Mouse (Mus musculus) mouse embryonic stem cell (cell line): Measurements from ENCODE around the gene Gm5678.

Experiments
- in situ Hi-C, 2 experiments: fragments of 300-500 bp; cut with MboI; formaldehyde crosslinking; loops; 1 replicate in 1 of 2; 3 replicates in 1 of 2; pipeline ENCODE4 v1.14.3; 2019 to 2020; ENCODE audit warnings: low sequenced_read_pairs in 2 of 2, low pct_unique_long_range_greater_than_20kb in 1 of 2, mixed read lengths in 1 of 2; ENCODE audit not compliant: unreplicated experiment in 1 of 2

The Gm5678 gene

DNA sequence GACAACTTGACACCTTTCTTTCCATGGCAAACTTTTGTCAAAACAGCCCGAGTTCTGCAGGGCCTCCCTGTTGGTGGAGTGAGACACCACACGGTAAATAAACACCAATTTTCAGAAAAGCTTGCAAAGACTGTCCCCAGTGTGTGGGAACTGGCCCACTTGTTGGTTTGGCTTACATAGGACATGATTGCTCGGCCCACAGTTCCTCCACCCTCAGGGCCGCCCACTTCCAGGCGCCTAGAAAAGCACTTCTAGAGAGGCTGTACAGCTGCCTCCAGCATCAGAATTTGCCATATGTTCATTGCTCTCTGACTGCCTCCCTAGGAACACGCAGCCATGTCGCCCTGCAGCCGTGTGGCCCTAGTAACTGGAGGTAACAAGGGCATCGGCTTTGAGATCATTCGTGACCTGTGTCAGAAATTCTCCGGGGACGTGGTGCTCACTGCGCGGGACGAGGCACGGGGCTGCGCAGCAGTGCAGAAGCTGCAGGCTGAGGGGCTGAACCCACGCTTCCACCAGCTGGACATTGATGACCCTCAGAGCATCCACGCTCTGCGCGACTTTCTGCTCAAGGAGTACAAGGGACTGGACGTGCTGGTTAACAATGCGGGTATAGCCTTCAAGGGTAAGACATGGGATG, at the start of gene Gm5678:
TSS of gene Gm5678 (plus strand) at position 337 of the 640 bp plus-strand sequence.
- in situ Hi-C loops = no loop called here

GRCm38 (mm10) chr16:93578346-93579005, 49.4 kb upstream of the Gm5678 start:
- in situ Hi-C loops = no loop called here

- in situ Hi-C loops = no loop called here
These were observed 46.8 kb upstream of the Gm5678 start for GRCm38 (mm10) chr16:93581125-93581524.

DNA sequence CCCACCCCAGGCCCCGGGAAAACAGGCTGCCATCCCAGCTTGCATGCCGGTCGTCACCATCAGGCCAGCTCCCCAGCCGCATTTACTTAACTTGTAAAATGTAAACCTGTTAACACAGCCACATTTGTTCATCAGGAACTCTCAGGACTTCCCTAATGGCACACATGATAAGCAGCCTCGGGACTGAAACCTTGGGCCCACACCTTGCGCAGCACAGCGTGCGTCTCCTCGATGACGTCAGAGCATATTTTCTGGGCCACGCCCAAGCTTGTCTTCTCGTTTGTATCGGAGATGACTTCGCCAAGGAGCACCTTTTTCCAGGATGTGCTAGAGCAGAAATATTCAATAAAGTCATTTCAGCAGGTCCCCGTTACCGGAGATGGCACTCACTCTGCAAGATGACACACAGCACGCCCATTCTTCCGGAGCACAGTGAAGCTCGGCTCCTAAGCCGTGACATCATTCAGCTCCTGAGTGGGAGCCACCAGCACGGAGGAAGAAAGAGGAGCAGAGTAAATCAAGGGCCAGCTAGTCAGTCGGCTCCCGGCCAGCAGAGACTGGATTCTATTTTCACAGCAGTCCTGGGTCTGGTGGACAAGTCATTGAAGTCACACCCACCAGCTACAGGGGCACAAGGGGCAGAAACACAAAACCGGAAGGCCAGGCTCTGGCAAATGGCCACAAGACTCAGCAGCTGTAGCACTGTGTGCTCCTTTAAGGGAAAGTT, 42.8 kb upstream of the Gm5678 start:
- in situ Hi-C loops = no loop called here

- in situ Hi-C loops = no loop called here
These were observed 42.1 kb upstream of the Gm5678 start for GRCm38 (mm10) chr16:93585703-93586205.

GRCm38 (mm10) chr16:93586382-93586781, 41.5 kb upstream of the Gm5678 start:
- in situ Hi-C loops = no loop called here

GRCm38 (mm10) chr16:93588281-93588680, 39.6 kb upstream of the Gm5678 start:
- in situ Hi-C loops = no loop called here

- in situ Hi-C loops = no loop called here
These were observed 37.0 kb upstream of the Gm5678 start for GRCm38 (mm10) chr16:93590915-93591314.

DNA sequence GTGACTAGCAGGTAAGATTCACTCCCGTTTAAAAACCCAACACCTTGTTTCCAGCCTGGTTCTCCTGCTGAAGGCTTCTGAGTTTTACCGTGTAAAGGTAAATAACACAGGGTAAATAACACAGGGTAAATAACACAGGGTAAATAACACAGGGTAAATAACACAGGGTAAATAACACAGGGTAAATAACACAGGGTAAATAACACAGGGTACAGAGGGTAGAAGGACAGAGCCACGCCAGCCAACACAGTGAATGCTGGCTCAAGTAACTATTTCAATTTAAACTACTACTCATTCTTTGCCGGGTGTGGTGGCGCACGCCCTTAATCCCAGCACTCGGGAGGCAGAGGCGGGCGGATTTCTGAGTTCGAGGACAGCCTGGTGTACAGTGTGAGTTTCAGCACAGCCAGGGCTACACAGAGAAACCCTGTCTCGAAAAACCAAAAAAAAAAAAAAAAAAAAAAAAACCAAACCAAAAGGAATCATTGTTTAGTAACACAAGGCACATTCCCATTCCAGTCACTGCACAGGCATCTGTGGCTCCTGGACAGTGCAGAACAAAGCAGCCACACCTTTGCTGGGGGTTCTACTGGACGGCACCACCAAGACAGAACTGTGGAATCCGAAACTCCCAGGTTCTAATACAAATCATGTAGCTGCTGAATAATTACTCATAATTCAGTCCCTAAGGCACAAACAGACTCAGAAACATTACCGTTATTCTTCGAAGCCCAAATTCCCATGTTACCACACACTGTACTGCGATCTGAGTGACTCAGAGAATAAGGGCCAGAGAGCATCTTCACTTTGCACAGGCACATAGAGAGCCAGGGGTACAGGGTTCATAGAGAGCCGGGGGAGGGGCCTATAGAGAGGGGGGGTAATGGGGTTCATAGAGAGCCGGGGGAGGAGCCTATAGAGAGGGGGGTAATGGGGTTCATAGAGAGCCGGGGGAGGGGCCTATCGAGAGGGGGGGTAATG, 36.2 kb upstream of the Gm5678 start:
- in situ Hi-C loops = no loop called here

GRCm38 (mm10) chr16:93592711-93593110, 35.2 kb upstream of the Gm5678 start:
- in situ Hi-C loops = no loop called here

DNA sequence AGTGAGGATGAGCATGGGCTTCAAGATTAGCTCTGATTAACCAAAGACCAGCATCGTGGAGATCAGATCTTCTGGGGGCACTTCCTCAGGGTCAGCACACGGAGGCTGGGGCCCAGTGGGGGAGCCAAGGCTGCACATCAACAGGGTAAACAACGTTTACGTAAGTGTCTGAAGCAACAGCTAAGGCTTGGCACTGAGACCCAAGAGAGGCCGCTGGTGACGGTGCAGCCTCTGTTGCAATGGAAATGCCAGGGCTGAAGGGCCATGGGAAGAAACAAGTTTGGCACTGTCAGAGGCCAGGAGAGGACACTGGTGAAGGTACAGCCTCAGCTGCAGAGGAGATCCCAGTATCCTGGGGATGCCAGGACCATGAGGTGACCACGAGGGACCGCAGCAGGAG, 34.5 kb upstream of the Gm5678 start:
- in situ Hi-C loops = no loop called here

DNA sequence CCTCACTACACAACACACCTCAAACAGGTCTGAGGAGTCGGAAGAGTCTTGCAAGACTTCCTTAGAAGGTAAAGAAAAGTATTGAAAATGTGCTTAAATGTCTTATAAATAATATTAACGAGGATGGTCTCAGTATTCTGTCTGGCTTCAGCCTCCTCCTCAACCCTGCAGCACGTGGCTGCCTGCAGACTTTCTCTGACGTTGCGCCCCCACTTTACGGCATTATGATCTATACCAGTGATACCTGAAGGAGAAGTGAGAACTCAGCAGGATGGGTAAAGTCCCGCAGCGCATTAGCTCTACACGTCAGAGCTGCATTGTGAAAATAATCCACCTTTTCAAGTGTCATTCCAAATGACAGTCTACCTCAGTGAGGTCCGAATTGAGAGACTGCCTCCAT, 33.4 kb upstream of the Gm5678 start:
- in situ Hi-C loops = no loop called here

DNA sequence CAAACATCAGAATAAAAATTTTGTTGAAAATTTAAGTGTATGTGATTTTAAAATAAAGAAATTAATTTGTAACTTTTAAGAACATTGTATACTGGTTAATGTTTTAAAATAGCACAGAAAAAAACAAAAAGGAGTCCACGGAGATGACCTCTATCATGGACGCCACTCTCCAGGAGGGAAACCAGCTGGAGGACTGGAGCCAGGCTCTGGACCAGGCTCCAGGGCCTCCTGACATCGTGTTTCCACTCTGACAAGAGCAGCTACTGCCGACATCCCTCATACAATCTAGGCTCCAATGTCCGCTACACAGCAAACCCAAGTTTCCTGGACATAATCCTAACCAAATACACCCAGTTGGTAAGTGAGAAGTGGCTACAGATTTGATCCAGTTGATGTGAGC, 32.1 kb upstream of the Gm5678 start:
- in situ Hi-C loops = no loop called here

DNA sequence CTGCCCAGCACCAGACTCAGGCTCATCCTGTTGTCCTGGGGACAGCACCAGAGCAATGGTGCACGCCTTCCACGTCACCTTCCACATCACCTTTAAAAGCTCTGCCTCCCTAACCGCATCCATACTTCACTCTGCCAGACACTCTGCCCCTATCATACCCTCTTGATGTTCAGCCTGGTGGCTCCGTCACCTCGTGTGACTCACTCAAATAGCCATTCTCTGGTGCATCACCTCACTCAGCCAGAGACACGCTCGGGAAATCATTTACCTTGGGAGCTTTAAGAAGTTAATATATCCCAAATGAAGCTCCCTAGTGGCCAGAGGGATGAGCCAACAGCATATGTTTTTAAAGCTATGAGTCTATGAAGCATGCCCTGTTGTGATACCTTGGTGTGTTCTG, 31.1 kb upstream of the Gm5678 start:
- in situ Hi-C loops = no loop called here

- in situ Hi-C loops = no loop called here
These were observed 30.3 kb upstream of the Gm5678 start for GRCm38 (mm10) chr16:93597551-93597950.

GRCm38 (mm10) chr16:93599461-93599860, 28.4 kb upstream of the Gm5678 start:
- in situ Hi-C loops = no loop called here

DNA sequence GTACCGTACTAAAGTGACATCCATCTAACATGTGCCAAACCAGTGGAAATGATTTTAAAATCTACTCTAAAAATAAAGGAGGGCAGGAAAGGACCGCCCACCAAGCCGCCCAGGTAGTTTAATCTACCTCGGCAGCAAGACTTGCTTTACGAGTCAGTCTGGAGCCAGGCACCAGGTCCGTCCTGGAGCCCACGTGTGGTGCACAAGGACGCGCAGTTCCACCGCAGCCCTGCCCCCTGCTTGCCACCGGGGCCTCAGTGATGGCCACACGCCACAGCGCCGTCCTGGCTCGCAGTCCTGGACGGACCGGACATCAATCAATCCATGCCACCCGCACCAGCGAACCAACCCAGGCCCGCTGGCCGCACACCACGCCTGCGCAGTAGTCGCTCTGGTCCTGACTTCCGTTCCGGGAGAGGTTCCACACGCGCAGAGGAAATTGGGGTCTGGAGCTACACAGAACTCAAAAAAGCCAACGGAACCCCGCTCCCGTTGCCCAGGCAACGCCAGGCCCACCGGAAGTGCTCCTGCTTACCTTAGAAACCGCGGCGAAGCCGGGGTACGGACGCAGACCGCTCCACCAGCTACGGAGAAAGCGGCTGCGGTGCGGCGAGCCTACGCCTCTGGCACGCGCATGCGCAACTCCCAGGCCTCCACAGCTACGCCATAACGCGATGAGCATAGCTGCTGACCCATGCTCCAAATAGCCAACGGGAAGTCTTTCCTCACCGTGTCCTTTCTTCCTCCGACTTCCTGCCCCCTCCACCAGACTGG, 24.3 kb upstream of the Gm5678 start, which contains the start of gene Setd4:
TSS of gene Setd4 (minus strand) at position 625 of the 774 bp plus-strand sequence.
- in situ Hi-C loops = no loop called here
